Mouse (Mus musculus): ENCODE data around the gene Ankrd36. TPM values are rescaled to one million over a fixed set of nuclear protein-coding genes. Genes with fewer than 3 reads are reported as not detected.

The Ankrd36 gene
- polyA plus RNA-seq, 1 experiment, result not detected

DNA sequence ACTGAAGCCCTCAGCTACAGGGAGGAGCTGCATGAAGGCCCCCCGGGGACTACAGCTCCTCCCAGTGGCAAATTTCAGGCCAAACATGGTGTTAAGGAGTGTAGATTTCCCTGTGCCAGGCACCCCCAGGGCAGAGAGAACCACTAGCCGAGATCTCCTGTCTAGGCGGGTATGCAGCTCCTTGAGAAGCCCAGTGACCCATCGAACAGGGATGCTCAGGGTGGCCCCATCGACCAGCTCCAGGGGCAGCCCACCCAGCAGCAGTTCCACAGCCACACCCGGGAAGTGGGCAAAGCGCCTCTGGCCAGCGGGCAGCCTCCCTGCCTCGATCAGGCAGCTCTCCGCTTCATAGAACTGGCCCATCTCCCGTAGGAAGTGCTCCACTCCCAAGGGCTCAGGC, 146.8 kb downstream of the Ankrd36 start:
- TF ChIP-seq CTCF (IDR thresholded peaks at IDR 0.05; ENCODE audit: borderline replicate concordance, extremely low read depth, insufficient read depth, insufficient read length) (no peak), POLR2A (IDR thresholded peaks at IDR 0.05; ENCODE audit: borderline replicate concordance, extremely low read depth, insufficient read depth, insufficient read length, poor library complexity, severe bottlenecking) (no peak)
- DNase-seq (ENCODE audit: low read depth), result no peak

DNA sequence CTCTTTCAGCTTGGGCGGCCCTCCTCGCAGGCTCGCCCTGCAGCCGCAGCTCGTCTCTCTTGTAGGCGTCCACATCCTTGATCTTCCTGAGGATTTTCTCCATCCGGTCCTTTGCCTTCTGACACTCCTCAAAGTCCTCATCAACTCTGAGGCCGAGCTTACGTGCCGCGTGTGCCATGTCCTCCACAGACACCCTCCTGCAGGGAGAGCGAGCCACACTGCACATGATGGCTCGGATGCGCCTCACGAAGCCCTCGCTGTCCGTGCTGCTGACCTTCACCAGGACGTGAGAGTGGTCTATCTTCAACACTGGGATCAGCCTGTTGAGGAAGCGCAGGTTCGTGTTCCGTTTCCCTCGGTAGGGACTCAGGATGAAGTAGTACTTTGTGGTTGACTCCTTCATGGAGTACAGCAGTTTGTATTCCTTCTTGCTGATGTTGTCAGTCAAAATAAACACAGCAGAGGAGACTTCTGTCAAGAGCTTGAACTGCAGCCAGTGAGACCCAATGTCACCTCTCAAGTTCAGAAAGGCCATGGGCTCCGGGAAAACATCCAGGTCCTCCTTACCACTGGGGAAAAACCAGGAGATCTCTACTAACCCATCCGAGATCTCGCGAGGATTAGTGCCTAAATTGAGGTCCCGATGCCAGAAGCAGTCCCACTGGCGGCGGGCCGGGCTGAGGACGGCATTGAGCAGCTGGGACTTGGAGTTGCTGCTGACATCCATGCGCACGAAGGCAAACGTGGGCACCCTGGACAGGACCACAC, 147.6 kb downstream of the Ankrd36 start:
- no peak for DNase-seq (ENCODE audit: low read depth)
- TF ChIP-seq CTCF (IDR thresholded peaks at IDR 0.05; ENCODE audit: borderline replicate concordance, extremely low read depth, insufficient read depth, insufficient read length), result no peak
- no peak for TF ChIP-seq POLR2A (IDR thresholded peaks at IDR 0.05; ENCODE audit: borderline replicate concordance, extremely low read depth, insufficient read depth, insufficient read length, poor library complexity, severe bottlenecking)

DNA sequence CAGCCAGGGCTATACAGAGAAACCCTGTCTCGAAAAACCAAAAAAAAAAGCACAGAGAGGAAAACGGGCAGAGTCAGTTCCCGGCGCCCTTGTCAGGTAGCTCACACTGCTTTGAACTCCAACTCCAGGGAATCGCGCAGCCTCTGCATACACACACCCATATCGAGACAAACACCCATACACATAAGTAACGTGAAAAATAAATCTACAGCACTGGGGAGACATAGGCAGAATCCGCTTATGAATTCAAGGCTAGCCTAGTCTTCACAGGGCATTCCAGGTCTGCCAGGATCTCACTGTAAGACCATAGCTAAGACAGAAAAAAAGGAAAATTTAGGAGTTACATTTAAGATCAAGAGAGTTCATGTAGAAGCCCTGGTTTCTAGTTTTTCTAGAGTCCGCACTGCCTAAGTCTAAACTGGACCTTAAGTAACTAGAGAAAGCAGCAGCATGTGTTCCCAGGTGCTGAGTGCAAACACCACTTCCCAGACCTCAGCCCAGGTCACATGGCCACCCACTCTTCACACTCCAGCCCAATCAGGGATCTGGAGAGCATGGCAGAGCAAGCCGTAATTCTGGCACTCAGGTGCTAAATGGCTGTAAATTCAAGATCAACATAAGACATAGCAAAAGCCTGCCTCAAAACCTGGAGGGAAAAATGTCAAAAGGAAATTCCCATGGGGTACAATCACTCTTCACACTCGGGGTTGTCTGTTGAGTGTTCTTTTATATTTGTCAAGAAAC, 149.3 kb downstream of the Ankrd36 start:
- TF ChIP-seq POLR2A (IDR thresholded peaks at IDR 0.05; ENCODE audit: borderline replicate concordance, extremely low read depth, insufficient read depth, insufficient read length, poor library complexity, severe bottlenecking) (no peak), CTCF (IDR thresholded peaks at IDR 0.05; ENCODE audit: borderline replicate concordance, extremely low read depth, insufficient read depth, insufficient read length) (no peak)
- DNase-seq (ENCODE audit: low read depth), result no peak

DNA sequence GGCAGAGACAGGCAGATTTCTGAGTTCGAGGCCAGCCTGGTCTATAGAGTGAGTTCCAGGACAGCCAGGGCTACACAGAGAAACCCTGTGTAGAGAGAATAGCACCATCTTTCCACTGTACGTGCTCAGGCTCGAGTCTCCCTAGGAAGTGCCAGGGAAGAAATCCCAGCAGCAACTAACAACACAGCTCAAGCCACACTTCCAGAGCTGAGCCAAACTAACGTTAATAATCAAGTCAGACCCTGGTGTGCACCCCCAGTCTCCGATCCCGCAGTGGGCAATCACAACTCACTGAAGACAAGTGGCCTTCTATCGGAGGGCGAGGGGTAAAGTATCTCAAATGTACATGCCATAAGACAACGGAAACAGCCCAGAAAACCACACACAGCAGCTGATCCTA, 160.1 kb downstream of the Ankrd36 start:
- no peak for DNase-seq (ENCODE audit: low read depth)
- no peak for TF ChIP-seq POLR2A (IDR thresholded peaks at IDR 0.05; ENCODE audit: borderline replicate concordance, extremely low read depth, insufficient read depth, insufficient read length, poor library complexity, severe bottlenecking)
- no peak for TF ChIP-seq CTCF (IDR thresholded peaks at IDR 0.05; ENCODE audit: borderline replicate concordance, extremely low read depth, insufficient read depth, insufficient read length)

- DNase-seq (ENCODE audit: low read depth), result peak; percentile 31
- no peak for TF ChIP-seq CTCF (IDR thresholded peaks at IDR 0.05; ENCODE audit: borderline replicate concordance, extremely low read depth, insufficient read depth, insufficient read length)
- TF ChIP-seq POLR2A (IDR thresholded peaks at IDR 0.05; ENCODE audit: borderline replicate concordance, extremely low read depth, insufficient read depth, insufficient read length, poor library complexity, severe bottlenecking), result no peak
Observed at GRCm38 (mm10) chr11:5732401-5732800, 162.9 kb downstream of the Ankrd36 start.

GRCm38 (mm10) chr11:5734323-5734722, 164.8 kb downstream of the Ankrd36 start:
- no peak for DNase-seq (ENCODE audit: low read depth)
- TF ChIP-seq POLR2A (IDR thresholded peaks at IDR 0.05; ENCODE audit: borderline replicate concordance, extremely low read depth, insufficient read depth, insufficient read length, poor library complexity, severe bottlenecking) (no peak), CTCF (IDR thresholded peaks at IDR 0.05; ENCODE audit: borderline replicate concordance, extremely low read depth, insufficient read depth, insufficient read length) (no peak)

GRCm38 (mm10) chr11:5737137-5737536, 167.7 kb downstream of the Ankrd36 start:
- no peak for TF ChIP-seq CTCF (IDR thresholded peaks at IDR 0.05; ENCODE audit: borderline replicate concordance, extremely low read depth, insufficient read depth, insufficient read length)

More at GRCm38 (mm10) chr11:5737137-5737536, 167.7 kb downstream of the Ankrd36 start:
- no peak for DNase-seq (ENCODE audit: low read depth)

Other genes with a start within 250 kb of the Ankrd36 start
- gene Znrf3, start 124.8 kb upstream of the Ankrd36 start, polyA plus RNA-seq (2012; rRNA removed), result 3.4 and 7.5 TPM in 2 replicates
- 57.8 and 60.8 TPM in 2 replicates for gene Xbp1, start 49.0 kb upstream of the Ankrd36 start, polyA plus RNA-seq (2012; rRNA removed)
- 13.9 and 14.6 TPM in 2 replicates for gene Ccdc117, start 27.5 kb upstream of the Ankrd36 start, polyA plus RNA-seq (2012; rRNA removed)
- gene Mrps24, start 146.0 kb downstream of the Ankrd36 start, polyA plus RNA-seq (2012; rRNA removed), result 112 and 159 TPM in 2 replicates
- 20.6 and 25.9 TPM in 2 replicates for gene Urgcp, start 192.7 kb downstream of the Ankrd36 start, polyA plus RNA-seq (2012; rRNA removed)
- gene Dbnl, start 218.8 kb downstream of the Ankrd36 start, polyA plus RNA-seq (2012; rRNA removed), result 123 TPM in 2 replicates
- 0.59 and 0.82 TPM in 2 replicates for gene Pgam2, start 234.0 kb downstream of the Ankrd36 start, polyA plus RNA-seq (2012; rRNA removed)

All from brain, embryonic 14.5 days (tissue).